Mouse (Mus musculus) megakaryocyte, embryonic 14.5 days (primary cell): ENCODE data around the gene Ssbp3. TPM values are rescaled to one million over a fixed set of nuclear protein-coding genes. Genes with fewer than 3 reads are reported as not detected.

Source experiments
- H3K27me3 ChIP-seq: replicated peaks from 2 replicates; pipeline ENCODE3; 2012; ENCODE audit warnings: inconsistent platforms
- H3K36me3 ChIP-seq: replicated peaks from 2 replicates; pipeline ENCODE3; 2012; ENCODE audit warnings: low read length, inconsistent platforms, mixed read lengths
- H3K4me1 ChIP-seq: 2 replicates; pipeline ENCODE4 v1.6.1; 2012; ENCODE audit warnings: inconsistent platforms
- H3K4me3 ChIP-seq: replicated peaks from 2 replicates; pipeline ENCODE3; 2012; ENCODE audit warnings: moderate library complexity, mild to moderate bottlenecking, inconsistent platforms
- H3K9me3 ChIP-seq: 2 replicates; pipeline ENCODE4 v1.6.1; 2012; ENCODE audit warnings: inconsistent platforms
- FLI1 ChIP-seq: IDR thresholded peaks from 2 replicates; pipeline ENCODE4 v1.6.1; 2012; ENCODE audit warnings: low read length, inconsistent platforms, mixed read lengths
- GATA1 ChIP-seq: IDR thresholded peaks from 3 replicates; pipeline ENCODE4 v1.6.1; 2012; ENCODE audit warnings: mixed read lengths, low read length, inconsistent platforms, borderline replicate concordance
- polyA plus RNA-seq: library from polyadenylated mRNA; stranded (reverse); fragments of >175 nt; gene quantifications from 2 replicates; pipeline ENCODE4 v1.2.3, GENCODE M21; 2012; ENCODE audit warnings: low replicate concordance; ENCODE audit not compliant: insufficient read depth

The Ssbp3 gene
- polyA plus RNA-seq, 1 experiment, result 179 TPM

DNA sequence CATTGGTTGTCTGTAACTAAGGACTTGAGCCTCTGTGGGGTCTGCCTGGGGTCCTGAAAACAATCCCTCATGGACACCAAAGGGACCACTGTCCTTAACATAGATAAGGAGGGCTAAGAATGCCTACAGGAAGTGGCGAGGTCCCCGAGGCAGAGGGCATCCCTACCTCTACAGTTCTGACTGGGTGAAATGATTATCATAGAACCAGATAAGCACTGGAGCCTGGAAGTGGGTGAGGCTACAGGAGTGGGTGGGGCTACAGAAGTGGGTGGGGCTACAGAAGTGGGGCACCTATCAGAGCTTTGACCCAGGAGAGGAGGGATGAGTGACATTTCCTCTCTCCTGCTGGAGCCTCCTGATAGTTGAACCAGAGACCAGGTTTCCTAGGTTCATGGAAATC lies 39.9 kb upstream of the Ssbp3 start:
- Histone ChIP-seq H3K36me3 (no peaks in the 10 kb centered on the region), H3K4me3 (no peak overlapping the region), H3K27me3 (no peaks in the 10 kb centered on the region), H3K9me3 (0 out of 2 replicates have a peak, but pooled peaks cover 4% of the 10 kb centered on the region), H3K4me1 (peaks cover 38% of the 10 kb centered on the region)
- TF ChIP-seq FLI1 (no peak), GATA1 (no peak)

DNA sequence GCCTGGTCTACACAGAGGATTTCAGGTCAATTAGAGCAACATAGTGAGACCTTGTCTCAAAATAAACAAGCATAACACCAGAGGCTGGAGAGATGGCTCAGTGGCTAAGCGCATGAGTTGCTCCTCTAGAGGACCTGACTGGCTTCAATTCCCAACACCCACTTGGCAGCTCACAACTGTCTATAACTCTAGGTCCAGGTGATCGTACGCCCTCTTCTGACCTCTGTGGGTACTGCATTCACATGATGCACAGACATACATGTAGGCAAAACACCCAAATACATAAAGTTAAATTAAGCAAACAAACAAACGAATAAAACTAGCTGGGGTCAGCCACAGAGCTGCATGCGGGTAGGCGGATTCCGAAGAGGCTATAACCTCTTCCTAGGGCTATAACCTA lies 36.0 kb upstream of the Ssbp3 start:
- Histone ChIP-seq H3K4me3 (no peak overlapping the region), H3K27me3 (no peaks in the 10 kb centered on the region), H3K9me3 (0 out of 2 replicates have a peak, but pooled peaks cover 4% of the 10 kb centered on the region), H3K36me3 (no peaks in the 10 kb centered on the region), H3K4me1 (peaks cover 21% of the 10 kb centered on the region)
- no peak for TF ChIP-seq FLI1
- TF ChIP-seq GATA1, result no peak

DNA sequence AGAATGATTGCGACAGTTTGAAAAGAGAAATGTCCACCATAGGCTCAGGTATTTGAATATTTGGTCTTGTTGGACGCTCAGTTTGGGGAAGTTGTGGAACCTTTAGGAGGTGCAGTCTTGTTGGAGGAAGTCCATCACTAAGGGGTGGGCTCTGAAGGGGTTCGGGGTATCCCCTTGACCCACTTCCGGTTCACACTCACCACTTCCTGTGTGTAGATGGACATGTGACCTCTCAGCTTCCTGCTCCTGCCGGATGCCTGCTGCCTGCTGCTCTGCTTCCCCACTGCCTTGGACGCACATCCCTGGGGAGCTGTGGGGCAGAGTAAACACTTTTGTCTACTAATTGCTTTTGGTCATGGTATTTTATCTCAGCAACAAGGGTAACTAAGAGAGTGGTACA lies 29.4 kb upstream of the Ssbp3 start:
- H3K36me3 ChIP-seq, result peaks cover 3% of the 10 kb centered on the region
- H3K9me3 ChIP-seq, result peaks cover 15% of the 10 kb centered on the region; the same call in 1 of the 2 replicates
- no peak for TF ChIP-seq GATA1
- peak; percentile 32; the same call in 1 of the 2 replicates for TF ChIP-seq FLI1
- no peaks in the 10 kb centered on the region for H3K27me3 ChIP-seq
- H3K4me3 ChIP-seq, result peak overlapping the region; percentile 59
- H3K4me1 ChIP-seq, result peaks cover 15% of the 10 kb centered on the region

DNA sequence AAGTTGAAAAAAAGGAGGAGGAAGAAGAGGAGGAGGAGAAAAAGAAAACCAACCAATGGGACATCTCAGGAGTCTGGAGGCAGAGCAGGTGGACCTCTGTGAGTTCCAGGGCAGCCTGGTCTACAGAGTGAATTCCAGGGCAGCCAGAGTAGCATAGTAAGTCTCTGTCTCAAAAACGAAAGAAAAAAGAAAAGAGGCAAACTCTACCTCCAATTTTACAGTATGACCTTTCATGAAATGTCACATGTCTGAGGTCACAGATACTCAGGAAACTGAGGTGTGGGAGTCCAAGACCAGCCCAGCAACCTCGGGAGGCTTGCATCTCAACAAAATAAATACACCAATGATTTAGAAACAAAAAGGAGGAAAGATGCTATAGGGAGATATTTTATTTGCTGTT lies 27.4 kb upstream of the Ssbp3 start:
- Histone ChIP-seq H3K9me3 (peaks cover 15% of the 10 kb centered on the region; the same call in 1 of the 2 replicates), H3K4me3 (no peak overlapping the region), H3K27me3 (no peaks in the 10 kb centered on the region), H3K4me1 (peaks cover 21% of the 10 kb centered on the region), H3K36me3 (peaks cover 3% of the 10 kb centered on the region)
- TF ChIP-seq FLI1 (no peak), GATA1 (no peak)

DNA sequence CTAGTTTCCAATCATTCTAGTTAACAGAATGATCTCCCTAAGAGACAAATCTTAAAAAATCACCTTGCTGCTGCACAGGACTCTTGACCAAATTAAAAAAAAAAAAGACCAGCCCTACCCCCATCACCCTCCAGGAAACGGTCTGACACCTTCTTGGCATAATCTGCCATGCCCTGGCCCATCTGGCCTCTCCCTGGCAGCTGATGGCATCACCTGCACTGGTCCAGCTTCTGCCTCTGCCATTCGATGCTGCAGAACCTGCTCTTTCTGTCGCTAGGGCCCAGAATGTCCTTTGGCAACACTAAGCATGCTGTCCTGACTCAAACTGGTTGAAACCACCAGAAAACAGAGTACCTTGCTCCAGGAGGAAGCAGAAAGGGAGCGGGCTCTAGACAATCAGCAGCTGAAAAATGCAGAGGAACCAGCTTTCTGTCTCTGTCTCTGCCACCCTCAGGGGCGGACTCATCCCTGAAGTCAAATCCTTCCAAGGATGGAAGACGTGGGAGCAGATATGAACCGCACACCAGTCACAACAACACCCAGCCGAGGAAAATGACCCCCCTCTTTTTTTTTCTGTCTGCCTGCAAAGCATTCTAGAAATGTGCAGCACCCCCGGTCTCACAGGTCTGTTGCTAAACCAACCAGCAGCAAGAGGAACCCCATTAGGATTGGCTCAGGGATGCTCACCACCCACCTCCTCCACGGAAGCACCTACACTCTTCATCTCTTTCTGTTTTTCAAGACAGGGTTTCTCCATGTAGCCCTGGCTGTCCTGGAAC lies 24.0 kb upstream of the Ssbp3 start:
- no peak for TF ChIP-seq GATA1
- H3K4me1 ChIP-seq, result peaks cover 15% of the 10 kb centered on the region
- no peaks in the 10 kb centered on the region for H3K27me3 ChIP-seq
- H3K4me3 ChIP-seq, result no peak overlapping the region
- no peaks in the 10 kb centered on the region for H3K36me3 ChIP-seq
- H3K9me3 ChIP-seq, result peaks cover 10% of the 10 kb centered on the region; the same call in 1 of the 2 replicates

DNA sequence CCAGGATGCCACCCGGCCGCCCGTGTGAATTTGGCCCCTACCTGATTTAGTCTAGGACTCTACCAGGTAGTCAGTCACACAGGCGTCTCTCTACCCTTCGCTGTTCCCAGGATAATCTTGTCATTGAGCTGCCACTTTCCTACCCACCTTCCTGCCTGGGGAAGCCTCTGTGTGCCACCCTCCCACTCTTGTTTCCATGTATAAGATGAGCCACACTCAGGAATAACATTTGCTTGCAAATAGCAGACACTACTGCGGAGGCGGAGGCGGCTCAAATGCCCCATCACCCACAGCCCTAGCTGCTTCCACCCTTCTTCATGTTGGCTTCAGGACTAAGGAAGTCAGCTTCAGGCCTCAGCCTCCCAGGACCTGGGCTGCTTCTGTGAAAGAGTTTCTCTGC lies 14.4 kb upstream of the Ssbp3 start:
- Histone ChIP-seq H3K4me1 (peaks cover 13% of the 10 kb centered on the region), H3K36me3 (no peaks in the 10 kb centered on the region), H3K9me3 (peaks cover 13% of the 10 kb centered on the region), H3K4me3 (no peak overlapping the region), H3K27me3 (peaks cover 34% of the 10 kb centered on the region)
- TF ChIP-seq GATA1 (no peak), FLI1 (no peak)

DNA sequence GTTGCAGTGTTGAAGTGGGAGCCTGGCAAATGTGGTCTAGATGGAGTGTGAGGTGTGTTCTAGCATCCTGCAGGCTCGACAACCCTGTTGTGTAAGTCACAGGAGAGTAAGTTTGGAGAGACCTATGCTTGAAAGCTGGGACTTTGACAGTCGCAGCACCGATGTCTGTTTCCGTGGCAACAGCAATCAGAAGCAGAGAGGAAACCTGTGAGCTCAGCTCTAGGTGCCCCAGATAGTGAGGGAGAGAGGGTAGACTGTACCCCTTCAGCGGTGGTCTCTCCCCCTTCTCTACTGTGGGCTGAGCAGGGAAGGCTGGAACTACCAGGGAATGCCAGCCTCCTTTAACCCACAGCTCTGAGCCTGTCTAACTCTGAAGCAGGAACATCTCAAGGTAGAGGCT lies 11.6 kb upstream of the Ssbp3 start:
- Histone ChIP-seq H3K27me3 (peaks cover 37% of the 10 kb centered on the region), H3K4me3 (no peak overlapping the region), H3K9me3 (peaks cover 2% of the 10 kb centered on the region), H3K36me3 (no peaks in the 10 kb centered on the region), H3K4me1 (peaks cover 29% of the 10 kb centered on the region)
- TF ChIP-seq GATA1, result no peak
- TF ChIP-seq FLI1, result no peak

DNA sequence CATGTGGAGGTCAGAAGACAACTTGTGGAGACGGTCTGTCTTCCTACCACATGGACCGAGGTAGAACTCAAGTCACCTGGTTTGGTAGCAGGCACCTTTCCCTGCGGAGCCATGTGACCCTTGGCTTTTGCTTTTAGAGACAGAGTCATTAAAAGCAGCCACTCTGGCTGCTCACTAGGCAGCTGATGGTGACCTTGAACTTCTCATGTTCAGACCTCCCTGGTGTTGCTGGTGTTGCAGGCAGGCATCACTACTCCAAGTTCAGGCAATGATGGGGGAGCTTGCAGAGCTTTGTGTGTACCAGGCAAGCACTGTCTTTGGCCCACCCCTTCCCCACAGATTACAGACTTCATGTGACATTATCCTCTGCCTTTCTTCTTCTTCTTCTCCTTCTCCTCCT lies 11.0 kb upstream of the Ssbp3 start:
- TF ChIP-seq GATA1 (no peak), FLI1 (no peak)
- Histone ChIP-seq H3K4me3 (no peak overlapping the region), H3K36me3 (no peaks in the 10 kb centered on the region), H3K27me3 (peaks cover 35% of the 10 kb centered on the region), H3K4me1 (peaks cover 29% of the 10 kb centered on the region), H3K9me3 (no peaks in the 10 kb centered on the region)

DNA sequence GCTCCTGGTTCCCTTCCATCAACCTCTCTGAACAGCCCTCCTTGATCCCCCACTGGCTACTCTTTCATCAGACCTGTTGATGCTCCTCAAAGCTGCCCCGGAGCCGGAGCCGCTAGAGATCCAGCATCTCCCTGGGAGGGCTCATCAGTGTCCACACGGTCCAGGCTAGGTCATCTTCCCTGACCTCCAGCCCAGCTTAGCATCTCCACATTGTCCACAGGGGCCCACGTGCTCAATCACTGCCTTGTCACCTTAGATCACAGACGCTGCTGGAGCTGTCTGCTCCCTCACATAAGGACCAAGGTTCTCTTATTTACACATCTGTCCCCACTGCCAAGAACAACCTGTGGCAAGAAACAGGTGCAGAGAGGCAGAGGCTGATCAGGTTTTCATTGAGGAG lies 9.8 kb upstream of the Ssbp3 start:
- H3K36me3 ChIP-seq, result no peaks in the 10 kb centered on the region
- no peak overlapping the region for H3K4me3 ChIP-seq
- TF ChIP-seq GATA1 (no peak), FLI1 (no peak)
- no peaks in the 10 kb centered on the region for H3K9me3 ChIP-seq
- H3K27me3 ChIP-seq, result peaks cover 35% of the 10 kb centered on the region
- H3K4me1 ChIP-seq, result peaks cover 37% of the 10 kb centered on the region

DNA sequence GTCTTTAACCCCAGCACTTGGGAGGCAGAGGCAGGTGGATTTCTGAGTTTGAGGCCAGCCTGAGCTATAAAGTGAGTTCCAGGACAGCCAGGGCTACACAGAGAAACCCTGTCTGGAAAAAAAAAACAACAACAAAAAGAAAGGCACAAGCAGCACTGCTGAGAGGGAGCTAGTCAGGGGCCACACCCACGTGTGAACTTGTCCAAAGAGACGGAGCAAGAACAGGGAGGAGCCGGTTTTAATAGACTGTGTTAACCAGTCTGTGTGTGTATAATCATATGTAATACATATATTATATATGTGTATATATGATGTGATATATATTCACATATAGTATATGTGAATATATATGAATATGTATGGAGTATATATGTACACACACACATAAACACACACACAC lies 8.9 kb upstream of the Ssbp3 start:
- Histone ChIP-seq H3K36me3 (no peaks in the 10 kb centered on the region), H3K27me3 (peaks cover 35% of the 10 kb centered on the region), H3K9me3 (no peaks in the 10 kb centered on the region), H3K4me1 (peaks cover 30% of the 10 kb centered on the region), H3K4me3 (no peak overlapping the region)
- TF ChIP-seq FLI1 (no peak), GATA1 (no peak)

DNA sequence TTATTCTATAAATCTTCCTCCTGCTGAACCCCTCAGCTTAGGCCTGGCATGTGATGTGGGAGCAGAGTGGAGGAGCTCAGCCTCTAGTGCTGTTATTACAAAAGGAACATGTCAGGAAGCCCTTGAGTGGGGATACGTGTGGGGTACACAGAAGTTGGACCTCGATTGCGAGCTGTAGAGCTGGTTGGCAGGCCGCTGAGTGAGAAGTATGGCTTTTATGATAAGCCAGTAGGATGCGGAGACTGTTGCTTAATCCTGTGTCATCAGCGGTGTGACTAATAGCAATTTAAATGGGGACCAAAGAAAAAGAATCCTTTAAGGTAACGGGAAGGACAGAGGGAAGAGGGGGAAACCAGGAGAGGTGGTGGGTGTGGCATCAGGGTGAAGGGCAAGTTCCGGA lies 8.3 kb upstream of the Ssbp3 start:
- Histone ChIP-seq H3K4me3 (no peak overlapping the region), H3K9me3 (no peaks in the 10 kb centered on the region), H3K36me3 (no peaks in the 10 kb centered on the region), H3K27me3 (peaks cover 35% of the 10 kb centered on the region), H3K4me1 (peaks cover 34% of the 10 kb centered on the region)
- TF ChIP-seq GATA1 (no peak), FLI1 (no peak)
